Mouse (Mus musculus): ENCODE measurements around the gene Gm10322. TPM values are rescaled to one million over a fixed set of nuclear protein-coding genes. Genes with fewer than 3 reads are reported as not detected.

Gm10322 gene
- polyA plus RNA-seq, 1 experiment from 2014 or later, result not detected

DNA sequence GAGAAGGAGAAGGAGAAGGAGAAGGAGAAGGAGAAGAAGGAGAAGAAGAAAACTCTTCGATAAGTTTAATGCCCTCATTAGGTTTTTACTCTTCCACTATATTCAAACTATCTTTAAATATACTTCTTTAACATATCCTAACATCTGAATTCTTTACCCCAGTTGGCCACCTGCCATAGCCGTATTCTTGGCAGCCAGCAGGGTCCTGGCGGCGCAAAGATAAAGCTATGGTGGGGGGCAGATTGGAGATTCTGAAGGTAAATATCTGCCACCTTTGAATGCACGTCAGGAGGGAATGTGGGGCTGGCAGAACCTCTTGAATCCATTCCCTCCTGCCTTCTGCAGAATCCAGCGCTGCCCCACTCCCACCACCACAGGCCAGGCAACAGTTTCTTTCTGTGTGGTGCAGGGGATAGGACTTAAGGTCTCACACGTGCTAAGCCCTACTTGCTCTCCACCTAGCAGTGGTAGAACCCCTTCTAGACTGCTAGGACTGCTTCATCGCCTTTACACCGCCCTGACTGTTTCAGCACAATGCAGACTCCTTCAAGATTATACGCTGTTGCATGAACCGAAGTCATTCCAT is 10.9 kb upstream of the Gm10322 start:
- H3K4me2 ChIP-seq (replicated peaks; ENCODE audit: low read depth), result no peak overlapping the region
- H3K9ac ChIP-seq (ENCODE audit: low read depth, low read length), result no peak overlapping the region
- 70% methylated on average over 11 of the region's 11 CpGs for WGBS
- H3K27me3 ChIP-seq (replicated peaks; ENCODE audit: control insufficient read depth, insufficient read depth, low read length), result no peaks in the 10 kb centered on the region
- TF ChIP-seq CTCF (IDR thresholded peaks at IDR 0.05; ENCODE audit: low read depth), result no peak
- H3K4me3 ChIP-seq (ENCODE audit: low read depth, low read length), result no peak overlapping the region
- H3K9me3 ChIP-seq (ENCODE audit: control insufficient read depth), result no peaks in the 10 kb centered on the region
- peaks cover 4% of the 10 kb centered on the region; the same call in 1 of the 2 replicates for H3K4me1 ChIP-seq (replicated peaks; ENCODE audit: control insufficient read depth, insufficient read depth, low read length)
- no peak for ATAC-seq
- no peak overlapping the region for H3K27ac ChIP-seq (ENCODE audit: low read depth, low read length)
- H3K36me3 ChIP-seq (ENCODE audit: control insufficient read depth, insufficient read depth), result no peaks in the 10 kb centered on the region

DNA sequence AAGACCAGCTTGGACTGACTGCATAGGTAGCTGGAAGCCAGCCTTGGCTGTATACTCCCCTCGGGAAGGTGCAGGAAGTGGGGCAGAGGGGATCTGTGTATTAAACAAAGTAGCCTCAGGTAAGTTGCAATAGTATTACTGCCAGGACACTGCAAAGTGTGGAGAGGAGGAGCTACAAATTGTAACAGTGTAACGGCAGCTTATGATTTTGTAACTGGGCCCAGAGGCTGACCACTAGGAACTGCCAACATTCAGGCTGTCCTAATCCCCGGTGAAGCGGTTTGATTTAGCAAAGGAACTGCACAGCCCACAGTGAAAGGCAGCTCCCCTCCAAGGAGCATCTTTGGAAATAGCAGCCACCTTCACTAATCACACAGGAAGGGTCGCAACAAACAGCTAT is 2.6 kb upstream of the Gm10322 start:
- H3K4me1 ChIP-seq (replicated peaks; ENCODE audit: control insufficient read depth, insufficient read depth, low read length), result peaks cover 14% of the 10 kb centered on the region; the same call in 1 of the 2 replicates
- no peaks in the 10 kb centered on the region for H3K36me3 ChIP-seq (ENCODE audit: control insufficient read depth, insufficient read depth)
- ATAC-seq, result no peak
- H3K9ac ChIP-seq (ENCODE audit: low read depth, low read length), result no peak overlapping the region
- H3K4me2 ChIP-seq (replicated peaks; ENCODE audit: low read depth), result no peak overlapping the region
- H3K4me3 ChIP-seq (ENCODE audit: low read depth, low read length), result no peak overlapping the region
- no peaks in the 10 kb centered on the region for H3K27me3 ChIP-seq (replicated peaks; ENCODE audit: control insufficient read depth, insufficient read depth, low read length)
- 66% methylated on average over 5 of the region's 5 CpGs for WGBS
- no peak for TF ChIP-seq CTCF (IDR thresholded peaks at IDR 0.05; ENCODE audit: low read depth)
- H3K27ac ChIP-seq (ENCODE audit: low read depth, low read length), result no peak overlapping the region
- H3K9me3 ChIP-seq (ENCODE audit: control insufficient read depth), result no peaks in the 10 kb centered on the region

- Histone ChIP-seq H3K4me2 (replicated peaks; ENCODE audit: low read depth) (peak overlapping the region; percentile 88), H3K4me1 (replicated peaks; ENCODE audit: control insufficient read depth, insufficient read depth, low read length) (peaks cover 14% of the 10 kb centered on the region; the same call in 1 of the 2 replicates), H3K4me3 (ENCODE audit: low read depth, low read length) (no peak overlapping the region), H3K36me3 (ENCODE audit: control insufficient read depth, insufficient read depth) (no peaks in the 10 kb centered on the region), H3K9ac (ENCODE audit: low read depth, low read length) (no peak overlapping the region), H3K27ac (ENCODE audit: low read depth, low read length) (no peak overlapping the region), H3K9me3 (ENCODE audit: control insufficient read depth) (no peaks in the 10 kb centered on the region), H3K27me3 (replicated peaks; ENCODE audit: control insufficient read depth, insufficient read depth, low read length) (no peaks in the 10 kb centered on the region)
- no peak for ATAC-seq
- 65% methylated on average over 5 of the region's 5 CpGs for WGBS
- peak; percentile 50 for TF ChIP-seq CTCF (IDR thresholded peaks at IDR 0.05; ENCODE audit: low read depth)
These were observed 1.7 kb upstream of the Gm10322 start for GRCm38 (mm10) chr10:59614141-59614540.

- 23% methylated on average over 5 of the region's 5 CpGs for WGBS
- peak overlapping the region; percentile 96; the same call in 1 of the 2 replicates for H3K27ac ChIP-seq (ENCODE audit: low read depth, low read length)
These were observed 452 bp upstream of the Gm10322 start for GRCm38 (mm10) chr10:59615411-59615810.

GRCm38 (mm10) chr10:59616522-59616921 is 659 bp downstream of the Gm10322 start, which contains the start of gene Mcu:
Gene Mcu (minus strand): TSS chr10:59616692.
- Histone ChIP-seq H3K27me3 (replicated peaks; ENCODE audit: control insufficient read depth, insufficient read depth, low read length) (no peaks in the 10 kb centered on the region), H3K4me2 (replicated peaks; ENCODE audit: low read depth) (peak within 1 kb of the TSS; percentile 88), H3K9ac (ENCODE audit: low read depth, low read length) (peak within 1 kb of the TSS; percentile 96), H3K4me3 (ENCODE audit: low read depth, low read length) (peak within 1 kb of the TSS; percentile 93), H3K9me3 (ENCODE audit: control insufficient read depth) (no peaks in the 10 kb centered on the region), H3K36me3 (ENCODE audit: control insufficient read depth, insufficient read depth) (no peaks in the 10 kb centered on the region), H3K4me1 (replicated peaks; ENCODE audit: control insufficient read depth, insufficient read depth, low read length) (peaks cover 14% of the 10 kb centered on the region; the same call in 1 of the 2 replicates), H3K27ac (ENCODE audit: low read depth, low read length) (peak within 1 kb of the TSS; percentile 96)
- ATAC-seq, result peak; percentile 99
- WGBS, result under 1% methylated on average over 36 of the region's 36 CpGs
- TF ChIP-seq CTCF (IDR thresholded peaks at IDR 0.05; ENCODE audit: low read depth), result no peak

More at GRCm38 (mm10) chr10:59615411-59615810, 452 bp upstream of the Gm10322 start:
- H3K36me3 ChIP-seq (ENCODE audit: control insufficient read depth, insufficient read depth), result no peaks in the 10 kb centered on the region
- H3K4me2 ChIP-seq (replicated peaks; ENCODE audit: low read depth), result peak overlapping the region; percentile 88
- no peaks in the 10 kb centered on the region for H3K27me3 ChIP-seq (replicated peaks; ENCODE audit: control insufficient read depth, insufficient read depth, low read length)
- peaks cover 14% of the 10 kb centered on the region; the same call in 1 of the 2 replicates for H3K4me1 ChIP-seq (replicated peaks; ENCODE audit: control insufficient read depth, insufficient read depth, low read length)
- peak overlapping the region; percentile 93 for H3K4me3 ChIP-seq (ENCODE audit: low read depth, low read length)
- H3K9ac ChIP-seq (ENCODE audit: low read depth, low read length), result peak overlapping the region; percentile 96
- no peak for TF ChIP-seq CTCF (IDR thresholded peaks at IDR 0.05; ENCODE audit: low read depth)
- no peak for ATAC-seq
- no peaks in the 10 kb centered on the region for H3K9me3 ChIP-seq (ENCODE audit: control insufficient read depth)

DNA sequence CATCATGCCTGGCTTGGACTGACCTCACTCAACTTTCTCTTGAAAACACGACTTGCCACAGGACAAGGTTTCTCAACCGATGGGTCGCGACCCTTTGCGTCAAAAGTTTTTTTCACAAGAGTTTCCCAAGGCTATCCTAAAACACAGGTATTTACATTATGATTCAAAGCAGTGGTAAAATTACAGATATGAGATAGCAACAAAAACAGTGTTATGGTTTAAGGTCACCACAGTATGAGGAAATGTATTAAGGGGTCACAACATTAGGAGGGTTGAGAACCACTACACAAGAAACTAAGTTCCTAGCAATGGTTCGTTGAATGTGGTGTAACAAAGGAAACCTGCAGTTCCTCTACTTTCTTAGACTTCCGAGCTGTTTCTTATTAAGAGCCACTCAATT is 1.9 kb downstream of the Gm10322 start:
- 91% methylated on average over 7 of the region's 7 CpGs for WGBS
- ATAC-seq, result no peak

More for the DNA sequence above, 1.9 kb downstream of the Gm10322 start:
- no peak overlapping the region for H3K9ac ChIP-seq (ENCODE audit: low read depth, low read length)
- no peak overlapping the region for H3K4me2 ChIP-seq (replicated peaks; ENCODE audit: low read depth)
- no peaks in the 10 kb centered on the region for H3K27me3 ChIP-seq (replicated peaks; ENCODE audit: control insufficient read depth, insufficient read depth, low read length)
- H3K4me3 ChIP-seq (ENCODE audit: low read depth, low read length), result no peak overlapping the region
- no peak for TF ChIP-seq CTCF (IDR thresholded peaks at IDR 0.05; ENCODE audit: low read depth)
- H3K9me3 ChIP-seq (ENCODE audit: control insufficient read depth), result no peaks in the 10 kb centered on the region
- H3K36me3 ChIP-seq (ENCODE audit: control insufficient read depth, insufficient read depth), result no peaks in the 10 kb centered on the region
- H3K27ac ChIP-seq (ENCODE audit: low read depth, low read length), result no peak overlapping the region
- H3K4me1 ChIP-seq (replicated peaks; ENCODE audit: control insufficient read depth, insufficient read depth, low read length), result peaks cover 14% of the 10 kb centered on the region; the same call in 1 of the 2 replicates

All from intestine, postnatal 0 days (tissue).